Mouse (Mus musculus): ENCODE data around the gene Gm9833. TPM values are rescaled to one million over a fixed set of nuclear protein-coding genes. Genes with fewer than 3 reads are reported as not detected.

Gm9833 gene
- polyA plus RNA-seq, 1 experiment from 2014 or later = 0.95 TPM

GRCm38 (mm10) chr3:10092499-10092898 lies 4.6 kb downstream of the Gm9833 start:
- H3K9ac ChIP-seq (replicated peaks; ENCODE audit: low read depth) = no peak overlapping the region
- H3K4me1 ChIP-seq (ENCODE audit: insufficient read depth, low read depth, low read length) = no peaks in the 10 kb centered on the region; the same call in 1 of the 2 replicates
- peak; percentile 31 for DNase-seq (ENCODE audit: low spot score)
- H3K36me3 ChIP-seq (ENCODE audit: insufficient read depth, low read length) = no peaks in the 10 kb centered on the region
- WGBS = 3% methylated on average over 7 of the region's 7 CpGs
- no peak overlapping the region for H3K4me3 ChIP-seq (ENCODE audit: low read depth, low read length)
- no peaks in the 10 kb centered on the region for H3K27me3 ChIP-seq (replicated peaks; ENCODE audit: insufficient read depth, low read length)
- ATAC-seq = peak; percentile 53
- TF ChIP-seq CTCF (IDR thresholded peaks at IDR 0.05) (no peak), EP300 (IDR thresholded peaks at IDR 0.05) (no peak)
- H3K9me3 ChIP-seq (ENCODE audit: low read length) = no peaks in the 10 kb centered on the region
- H3K4me2 ChIP-seq (replicated peaks; ENCODE audit: low read depth, low read length) = no peak overlapping the region
- no peak overlapping the region for H3K27ac ChIP-seq (ENCODE audit: low read length)

GRCm38 (mm10) chr3:10092914-10093313 lies 5.0 kb downstream of the Gm9833 start:
- no peaks in the 10 kb centered on the region for H3K27me3 ChIP-seq (replicated peaks; ENCODE audit: insufficient read depth, low read length)
- no peak overlapping the region for H3K9ac ChIP-seq (replicated peaks; ENCODE audit: low read depth)
- DNase-seq (ENCODE audit: low spot score) = no peak
- H3K4me3 ChIP-seq (ENCODE audit: low read depth, low read length) = no peak overlapping the region
- no peak overlapping the region for H3K4me2 ChIP-seq (replicated peaks; ENCODE audit: low read depth, low read length)
- TF ChIP-seq EP300 (IDR thresholded peaks at IDR 0.05) (no peak), CTCF (IDR thresholded peaks at IDR 0.05) (no peak)
- no peaks in the 10 kb centered on the region for H3K36me3 ChIP-seq (ENCODE audit: insufficient read depth, low read length)
- 24% methylated on average over 6 of the region's 6 CpGs for WGBS
- no peaks in the 10 kb centered on the region for H3K9me3 ChIP-seq (ENCODE audit: low read length)
- no peak overlapping the region for H3K27ac ChIP-seq (ENCODE audit: low read length)
- no peaks in the 10 kb centered on the region; the same call in 1 of the 2 replicates for H3K4me1 ChIP-seq (ENCODE audit: insufficient read depth, low read depth, low read length)
- no peak for ATAC-seq

- Histone ChIP-seq H3K9me3 (ENCODE audit: low read length) (no peaks in the 10 kb centered on the region), H3K4me3 (ENCODE audit: low read depth, low read length) (no peak overlapping the region), H3K4me1 (ENCODE audit: insufficient read depth, low read depth, low read length) (no peaks in the 10 kb centered on the region; the same call in 1 of the 2 replicates), H3K4me2 (replicated peaks; ENCODE audit: low read depth, low read length) (no peak overlapping the region), H3K27me3 (replicated peaks; ENCODE audit: insufficient read depth, low read length) (no peaks in the 10 kb centered on the region), H3K27ac (ENCODE audit: low read length) (no peak overlapping the region), H3K9ac (replicated peaks; ENCODE audit: low read depth) (no peak overlapping the region), H3K36me3 (ENCODE audit: insufficient read depth, low read length) (no peaks in the 10 kb centered on the region)
- DNase-seq (ENCODE audit: low spot score) = no peak
- WGBS = 74% methylated on average over 2 of the region's 2 CpGs
- ATAC-seq = no peak
- no peak for TF ChIP-seq EP300 (IDR thresholded peaks at IDR 0.05)
- no peak for TF ChIP-seq CTCF (IDR thresholded peaks at IDR 0.05)
Observed at GRCm38 (mm10) chr3:10095076-10095622, 7.2 kb downstream of the Gm9833 start.

- H3K36me3 ChIP-seq (ENCODE audit: insufficient read depth, low read length) = no peaks in the 10 kb centered on the region
- H3K9ac ChIP-seq (replicated peaks; ENCODE audit: low read depth) = no peak overlapping the region
- H3K9me3 ChIP-seq (ENCODE audit: low read length) = no peaks in the 10 kb centered on the region
- 89% methylated on average over 5 of the region's 5 CpGs for WGBS
- no peak overlapping the region for H3K4me2 ChIP-seq (replicated peaks; ENCODE audit: low read depth, low read length)
- no peak overlapping the region for H3K4me3 ChIP-seq (ENCODE audit: low read depth, low read length)
- ATAC-seq = no peak
- no peak overlapping the region for H3K27ac ChIP-seq (ENCODE audit: low read length)
- H3K27me3 ChIP-seq (replicated peaks; ENCODE audit: insufficient read depth, low read length) = no peaks in the 10 kb centered on the region
- H3K4me1 ChIP-seq (ENCODE audit: insufficient read depth, low read depth, low read length) = no peaks in the 10 kb centered on the region
- TF ChIP-seq CTCF (IDR thresholded peaks at IDR 0.05) (no peak), EP300 (IDR thresholded peaks at IDR 0.05) (no peak)
- no peak for DNase-seq (ENCODE audit: low spot score)
Observed at GRCm38 (mm10) chr3:10099756-10100155, 11.8 kb downstream of the Gm9833 start.

- WGBS = 81% methylated on average over 2 of the region's 2 CpGs
- ATAC-seq = no peak
- Histone ChIP-seq H3K9ac (replicated peaks; ENCODE audit: low read depth) (no peak overlapping the region), H3K4me3 (ENCODE audit: low read depth, low read length) (no peak overlapping the region), H3K27ac (ENCODE audit: low read length) (no peak overlapping the region), H3K36me3 (ENCODE audit: insufficient read depth, low read length) (no peaks in the 10 kb centered on the region), H3K9me3 (ENCODE audit: low read length) (no peaks in the 10 kb centered on the region), H3K4me2 (replicated peaks; ENCODE audit: low read depth, low read length) (no peak overlapping the region), H3K27me3 (replicated peaks; ENCODE audit: insufficient read depth, low read length) (no peaks in the 10 kb centered on the region), H3K4me1 (ENCODE audit: insufficient read depth, low read depth, low read length) (no peaks in the 10 kb centered on the region)
- TF ChIP-seq CTCF (IDR thresholded peaks at IDR 0.05) = no peak
- no peak for TF ChIP-seq EP300 (IDR thresholded peaks at IDR 0.05)
- DNase-seq (ENCODE audit: low spot score) = no peak
Observed at GRCm38 (mm10) chr3:10111570-10111969, 23.7 kb downstream of the Gm9833 start.

- Histone ChIP-seq H3K9ac (replicated peaks; ENCODE audit: low read depth) (no peak overlapping the region), H3K9me3 (ENCODE audit: low read length) (no peaks in the 10 kb centered on the region), H3K27me3 (replicated peaks; ENCODE audit: insufficient read depth, low read length) (no peaks in the 10 kb centered on the region), H3K27ac (ENCODE audit: low read length) (no peak overlapping the region), H3K4me2 (replicated peaks; ENCODE audit: low read depth, low read length) (no peak overlapping the region), H3K4me3 (ENCODE audit: low read depth, low read length) (no peak overlapping the region), H3K36me3 (ENCODE audit: insufficient read depth, low read length) (no peaks in the 10 kb centered on the region), H3K4me1 (ENCODE audit: insufficient read depth, low read depth, low read length) (no peaks in the 10 kb centered on the region)
- 70% methylated on average over 4 of the region's 4 CpGs for WGBS
- no peak for TF ChIP-seq EP300 (IDR thresholded peaks at IDR 0.05)
- TF ChIP-seq CTCF (IDR thresholded peaks at IDR 0.05) = no peak
- no peak for DNase-seq (ENCODE audit: low spot score)
- ATAC-seq = no peak
Observed at GRCm38 (mm10) chr3:10112196-10112595, 24.3 kb downstream of the Gm9833 start.

- H3K27me3 ChIP-seq (replicated peaks; ENCODE audit: insufficient read depth, low read length) = no peaks in the 10 kb centered on the region
- H3K9ac ChIP-seq (replicated peaks; ENCODE audit: low read depth) = no peak overlapping the region
- no peaks in the 10 kb centered on the region for H3K36me3 ChIP-seq (ENCODE audit: insufficient read depth, low read length)
- no peak overlapping the region for H3K4me3 ChIP-seq (ENCODE audit: low read depth, low read length)
- DNase-seq (ENCODE audit: low spot score) (no peak), ATAC-seq (no peak)
- no peak overlapping the region for H3K4me2 ChIP-seq (replicated peaks; ENCODE audit: low read depth, low read length)
- H3K4me1 ChIP-seq (ENCODE audit: insufficient read depth, low read depth, low read length) = no peaks in the 10 kb centered on the region
- no peak overlapping the region for H3K27ac ChIP-seq (ENCODE audit: low read length)
- WGBS = 90% methylated on average over 2 of the region's 2 CpGs
- no peaks in the 10 kb centered on the region for H3K9me3 ChIP-seq (ENCODE audit: low read length)
- no peak for TF ChIP-seq CTCF (IDR thresholded peaks at IDR 0.05)
Observed at GRCm38 (mm10) chr3:10112660-10113059, 24.8 kb downstream of the Gm9833 start.
